In genomic region chr10:8870368-8870767, GRCm38 (mm10) we compare ENCODE assay signal across 16 mouse cellular contexts. TPM values are rescaled to one million over a fixed set of nuclear protein-coding genes. Genes with fewer than 3 reads are reported as not detected.
DNase-seq lines count a peak whose midpoint lies in the region; ATAC-seq and TF ChIP-seq lines count a peak whose summit lies in the region.
"Had no signal": no experiment of that assay in that cellular context is flagged by ENCODE, and none has a peak within 500 bp of the region (broad histone marks: within the 10 kb centered on the region; RNA-seq: fewer than 3 reads in every experiment).

No protein-coding gene starts in this region.

- H3K4me2 ChIP-seq in heart, embryonic 12.5 days, result no peak overlapping the region
- no peak overlapping the region for H3K4me2 ChIP-seq in intestine, postnatal 0 days (replicated peaks; ENCODE audit: low read depth)
- H3K4me2 ChIP-seq: heart, embryonic 15.5 days had no signal

- no peak overlapping the region for H3K4me3 ChIP-seq in heart, embryonic 12.5 days
- no peak overlapping the region for H3K4me3 ChIP-seq in intestine, postnatal 0 days (ENCODE audit: low read depth, low read length)
- H3K4me3 ChIP-seq: heart, embryonic 15.5 days; midbrain, embryonic 10.5 days had no signal

- 64% methylated on average over 3 of the region's 3 CpGs for WGBS in heart, embryonic 12.5 days
- 87% methylated on average over 3 of the region's 3 CpGs for WGBS in intestine, postnatal 0 days

- no peaks in the 10 kb centered on the region for H3K27me3 ChIP-seq in heart, embryonic 12.5 days (replicated peaks)
- H3K27me3 ChIP-seq in intestine, postnatal 0 days (replicated peaks; ENCODE audit: control insufficient read depth, insufficient read depth, low read length), result no peaks in the 10 kb centered on the region
- H3K27me3 ChIP-seq: heart, embryonic 15.5 days had no signal

- H3K4me1 ChIP-seq in heart, embryonic 12.5 days (replicated peaks), result peaks cover 19% of the 10 kb centered on the region
- H3K4me1 ChIP-seq in intestine, postnatal 0 days (replicated peaks; ENCODE audit: control insufficient read depth, insufficient read depth, low read length), result no peaks in the 10 kb centered on the region

- H3K36me3 ChIP-seq in heart, embryonic 12.5 days, result no peaks in the 10 kb centered on the region
- H3K36me3 ChIP-seq in intestine, postnatal 0 days (ENCODE audit: control insufficient read depth, insufficient read depth), result no peaks in the 10 kb centered on the region; the same call in 1 of the 2 replicates
- H3K36me3 ChIP-seq: G1E; heart, embryonic 15.5 days; midbrain, embryonic 10.5 days had no signal

- no peak for ATAC-seq in heart, embryonic 12.5 days (ENCODE audit: insufficient number of reproducible peaks, low FRiP score)
- ATAC-seq in megakaryocyte-erythroid progenitor cell, adult 5-6 weeks (replicated peaks; ENCODE audit: low FRiP score, low TSS enrichment, poor library complexity, severe bottlenecking), result no peak
- ATAC-seq in intestine, postnatal 0 days, result no peak
- ATAC-seq: hindbrain, postnatal 0 days had no signal

- intact Hi-C loops in heart, postnatal 14 days (cut with DNase I), result no loop called here

- H3K9ac ChIP-seq in heart, embryonic 12.5 days, result no peak overlapping the region
- no peak overlapping the region for H3K9ac ChIP-seq in intestine, postnatal 0 days (ENCODE audit: low read depth, low read length)
- H3K9ac ChIP-seq: heart, embryonic 15.5 days had no signal

- no peaks in the 10 kb centered on the region for H3K9me3 ChIP-seq in heart, embryonic 12.5 days (replicated peaks)
- no peaks in the 10 kb centered on the region for H3K9me3 ChIP-seq in intestine, postnatal 0 days (ENCODE audit: control insufficient read depth)
- H3K9me3 ChIP-seq: heart, embryonic 15.5 days; midbrain, embryonic 10.5 days had no signal

- no peak overlapping the region for H3K27ac ChIP-seq in heart, embryonic 12.5 days (ENCODE audit: poor library complexity, severe bottlenecking)
- no peak overlapping the region for H3K27ac ChIP-seq in intestine, postnatal 0 days (ENCODE audit: low read depth, low read length)
- H3K27ac ChIP-seq: heart, embryonic 15.5 days; hindbrain, postnatal 0 days; midbrain, embryonic 10.5 days had no signal

- DNase-seq in heart, adult 11 months, result peak; percentile 98
- DNase-seq in lung, postnatal 36 days, result peak; percentile 33
- DNase-seq in lung, postnatal 10 days, result no peak
- peak; percentile 24 to 34 for DNase-seq in heart, postnatal 14 days
- DNase-seq in skeletal muscle tissue, adult 2 months (ENCODE audit: low read depth, low spot score), result peak; percentile 32
- DNase-seq: cerebellum, adult 9-10 months; layer of hippocampus, postnatal 36 days; right cerebral cortex, adult 18-20 months; thymus, adult 2 months had no signal

- no peak for TF ChIP-seq CTCF in intestine, postnatal 0 days (IDR thresholded peaks at IDR 0.05; ENCODE audit: low read depth)

RNA-seq across cellular contexts. Expression of gene Sash1, which starts 15.5 kb away (rescaled TPM):
- 2.2 and 2.9 TPM in 2 replicates for polyA plus RNA-seq in heart, embryonic 12.5 days (2016; fragmentation: Nextera tagmentation; extraction: Ambion mirVana)
- 10 to 100 TPM; 38.4 to 39.8 TPM for total RNA-seq in heart, postnatal 14 days (2021)
- 0.84 and 1.7 TPM in 2 replicates for total RNA-seq in megakaryocyte-erythroid progenitor cell, adult 5-6 weeks (2014; fragmentation: Nextera tagmentation)
- 0.23 and 0.61 TPM in 2 replicates for total RNA-seq in megakaryocyte-erythroid progenitor cell, adult 5-6 weeks (2017)
- polyA plus RNA-seq in intestine, postnatal 0 days (2015; fragmentation: Nextera tagmentation; extraction: Ambion mirVana), result 2.8 and 5.1 TPM in 2 replicates
- polyA plus RNA-seq: G1E had no signal

Comparison
In these comparisons a context has a peak if more than half of its experiments do, and no peak if none do; other contexts are left out.
1. RNA of gene Sash1, which starts 15.5 kb away (total RNA-seq): 38.4 to 39.8 TPM in heart, postnatal 14 days; 0.23 to 1.7 TPM in megakaryocyte-erythroid progenitor cell, adult 5-6 weeks; every median in the first group is over 10 times any median in the second.